Mouse (Mus musculus) spleen, adult 2 months (tissue): ENCODE data around the gene Prkg1.

Experiments
- CTCF ChIP-seq: fragments of 200-500 bp; IDR thresholded peaks from 2 replicates; pipeline ENCODE4 v1.5.1; 2011; ENCODE audit warnings: mild to moderate bottlenecking, inconsistent platforms; ENCODE audit not compliant: insufficient read depth, insufficient read length, insufficient replicate concordance; ENCODE audit errors: extremely low read depth
- POLR2A ChIP-seq: fragments of 200-500 bp; IDR thresholded peaks from 2 replicates; pipeline ENCODE4 v1.6.1; 2011; ENCODE audit warnings: low read depth, low read length, inconsistent platforms

DNA sequence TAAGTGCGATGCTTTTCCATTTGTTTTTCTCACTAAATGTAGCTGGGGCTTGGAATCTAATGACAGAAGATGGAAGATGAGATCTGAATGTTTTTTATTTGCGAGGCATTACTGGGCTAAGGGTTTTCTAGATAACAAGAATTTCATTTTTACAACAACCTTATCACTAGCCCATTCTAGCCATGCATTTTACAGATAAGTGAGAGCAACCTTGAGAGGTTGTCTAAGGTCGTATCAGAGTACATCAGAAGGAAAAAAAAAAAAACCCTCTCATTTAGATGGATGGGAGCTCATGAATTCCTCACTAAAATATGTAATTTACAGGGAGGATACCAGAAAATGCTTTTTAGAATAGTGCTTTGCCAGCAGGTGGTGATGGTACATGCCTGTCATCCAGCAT, 863.8 kb downstream of the Prkg1 start:
- no peak for TF ChIP-seq POLR2A
- TF ChIP-seq CTCF, result no peak
